Mouse (Mus musculus): ENCODE results near the gene Neu3.

GRCm38 (mm10) chr7:99788563-99788962 lies 39.7 kb downstream of the Neu3 start:
- no peak for TF ChIP-seq MAX (IDR thresholded peaks at IDR 0.05; ENCODE audit: low read depth)
- TF ChIP-seq POLR2A (IDR thresholded peaks at IDR 0.05; ENCODE audit: insufficient read length, low read depth): no peak
- TF ChIP-seq SRF (IDR thresholded peaks at IDR 0.05; ENCODE audit: control insufficient read depth, insufficient read length, low read depth): no peak
- no peak for TF ChIP-seq USF1 (IDR thresholded peaks at IDR 0.05; ENCODE audit: low read depth)
- no peak for TF ChIP-seq POLR2AphosphoS2 (IDR thresholded peaks at IDR 0.05; ENCODE audit: insufficient read length, low read depth)
- TF ChIP-seq E2F4 (IDR thresholded peaks at IDR 0.05; ENCODE audit: insufficient read depth): no peak
- TF ChIP-seq TCF3 (IDR thresholded peaks at IDR 0.05; ENCODE audit: insufficient read length, low read depth): no peak
- TF ChIP-seq MYOG (IDR thresholded peaks at IDR 0.05; ENCODE audit: control insufficient read depth in 1 of 3, insufficient read depth in 1 of 3, insufficient read length in 2 of 3, low read depth in 2 of 3): no peak
